Mouse (Mus musculus): ENCODE measurements around the gene Il24. TPM values are rescaled to one million over a fixed set of nuclear protein-coding genes. Genes with fewer than 3 reads are reported as not detected.

Gene Il24
- not detected in 2 replicates for polyA plus RNA-seq (2012; rRNA removed; ENCODE audit: low replicate concordance)

DNA sequence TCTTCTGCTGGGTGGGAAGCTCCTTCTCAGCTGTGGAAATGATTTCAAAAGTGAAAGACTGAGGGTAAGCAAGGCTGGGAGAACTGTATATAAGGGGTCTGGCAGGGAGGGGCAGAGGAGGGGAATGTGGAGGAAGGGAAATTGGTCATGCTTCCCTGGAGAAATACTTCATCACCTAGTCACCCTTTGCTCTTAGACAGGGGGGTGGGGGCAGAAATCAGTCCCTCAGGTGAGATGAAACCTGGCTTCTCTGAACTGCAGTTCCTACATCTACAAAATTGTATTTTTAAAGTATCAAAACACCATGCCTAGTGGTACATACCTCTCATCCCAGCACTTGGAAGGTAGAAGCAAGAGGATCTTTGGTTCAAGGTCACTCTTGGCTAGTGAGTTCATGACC, at the start of gene Il24:
TSS of gene Il24 (minus strand) at position 101 of the 400 bp plus-strand sequence.

GRCm38 (mm10) chr1:130911401-130912010, 24.3 kb upstream of the Il24 start, which contains the start of gene Il20:
Il20 (minus strand) TSS chr1:130911451.

GRCm38 (mm10) chr1:130865541-130866221, 21.6 kb downstream of the Il24 start, which contains the start of gene Fcmr:
Fcmr (plus strand) TSS chr1:130865669.

Other genes starting within 250 kb of the Il24 start
- 0.63 TPM in 1 of 2 replicates, not detected in the other for gene C4bp, start 225.8 kb downstream of the Il24 start, polyA plus RNA-seq (2012; rRNA removed; ENCODE audit: low replicate concordance)
- gene Gm29427, start 171.7 kb downstream of the Il24 start, polyA plus RNA-seq (2012; rRNA removed; ENCODE audit: low replicate concordance): 0.26 TPM in 1 of 2 replicates, not detected in the other
- gene Yod1, start 170.1 kb downstream of the Il24 start, polyA plus RNA-seq (2012; rRNA removed; ENCODE audit: low replicate concordance): 2.0 and 2.2 TPM in 2 replicates
- gene Pfkfb2, start 158.2 kb downstream of the Il24 start, polyA plus RNA-seq (2012; rRNA removed; ENCODE audit: low replicate concordance): 5.2 and 10.7 TPM in 2 replicates
- 2.1 and 2.6 TPM in 2 replicates for gene AA986860, start 155.5 kb downstream of the Il24 start, polyA plus RNA-seq (2012; rRNA removed; ENCODE audit: low replicate concordance)
- gene Fcamr, start 86.6 kb downstream of the Il24 start, polyA plus RNA-seq (2012; rRNA removed; ENCODE audit: low replicate concordance): 0.47 and 0.62 TPM in 2 replicates
- gene Pigr, start 60.8 kb downstream of the Il24 start, polyA plus RNA-seq (2012; rRNA removed; ENCODE audit: low replicate concordance): 0.47 and 0.91 TPM in 2 replicates
- 115 and 291 TPM in 2 replicates for gene Fcmr, start 21.8 kb downstream of the Il24 start, polyA plus RNA-seq (2012; rRNA removed; ENCODE audit: low replicate concordance)
- not detected in 2 replicates for gene Il20, start 24.0 kb upstream of the Il24 start, polyA plus RNA-seq (2012; rRNA removed; ENCODE audit: low replicate concordance)
- not detected in 2 replicates for gene Il19, start 52.7 kb upstream of the Il24 start, polyA plus RNA-seq (2012; rRNA removed; ENCODE audit: low replicate concordance)
- gene Il10, start 132.4 kb upstream of the Il24 start, polyA plus RNA-seq (2012; rRNA removed; ENCODE audit: low replicate concordance): 0.29 and 0.68 TPM in 2 replicates
- gene Mapkapk2, start 210.4 kb upstream of the Il24 start, polyA plus RNA-seq (2012; rRNA removed; ENCODE audit: low replicate concordance): 95.0 and 132 TPM in 2 replicates

Measured in mammary gland, adult 2 months (tissue).